9 mouse cellular contexts compared by ENCODE assay signal in the genomic region with DNA sequence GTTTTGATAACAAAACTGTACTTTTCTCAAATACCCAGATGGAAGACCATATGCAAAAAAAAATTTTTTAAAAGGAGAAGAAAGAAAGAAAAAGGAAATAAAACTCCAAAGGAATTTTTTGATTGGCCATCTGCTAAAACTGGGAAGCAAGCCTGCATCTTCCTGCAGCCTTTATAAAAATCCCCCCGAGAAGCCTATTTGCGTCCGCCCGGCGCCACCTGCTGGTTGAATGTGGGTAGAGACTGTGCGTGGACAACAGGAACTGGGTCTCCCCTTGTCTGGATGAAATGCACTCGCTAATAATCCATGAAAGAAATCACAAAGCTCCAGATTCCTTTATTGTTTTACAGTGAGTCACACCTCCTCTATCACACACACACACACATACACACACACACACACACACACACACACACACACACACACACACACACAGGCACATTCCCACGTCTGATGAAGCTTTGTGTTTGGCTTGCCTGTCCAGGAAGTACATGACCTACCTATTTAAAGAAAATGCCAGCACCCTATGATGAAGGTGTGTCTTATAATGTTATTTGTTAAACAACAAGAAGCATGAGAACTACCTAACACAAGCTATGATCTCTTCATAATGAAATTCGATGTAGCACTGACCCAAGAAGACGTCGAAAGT. TPM values are rescaled to one million over a fixed set of nuclear protein-coding genes. Genes with fewer than 3 reads are reported as not detected.
DNase-seq lines count a peak whose midpoint lies in the region; TF ChIP-seq lines count a peak whose summit lies in the region.
"Had no signal": no experiment of that assay in that cellular context is flagged by ENCODE, and none has a peak within 500 bp of the region (broad histone marks: within the 10 kb centered on the region; RNA-seq: fewer than 3 reads in every experiment).

No protein-coding gene starts in this region.

- TF ChIP-seq CTCF in cortical plate, adult 2 months (IDR thresholded peaks at IDR 0.05; ENCODE audit: extremely low read depth, insufficient read depth, low read length), result peak; percentile 76

- TF ChIP-seq POLR2A in cortical plate, adult 2 months (IDR thresholded peaks at IDR 0.05; ENCODE audit: extremely low read depth, insufficient read depth, low read length), result no peak

- peak; percentile 63 for DNase-seq in A20 (ENCODE audit: low read depth, low spot score)
- DNase-seq in ZHBTc4 (ENCODE audit: low read depth, low spot score), result peak; percentile 81
- peak; percentile 79 to 83 for DNase-seq in gastrocnemius, postnatal 4 days (ENCODE audit: low spot score in 2 of 2)
- DNase-seq in kidney, postnatal 36 days, result peak; percentile 63 to 91
- peak; percentile 51 for DNase-seq in lung, adult 18-20 months
- peak; percentile 52 for DNase-seq in retina, adult 2 months (ENCODE audit: low read depth, low spot score)
- DNase-seq in thymus, postnatal 36 days, result peak; percentile 59 to 70

- no peak overlapping the region for H3K27ac ChIP-seq in cortical plate, adult 2 months (ENCODE audit: insufficient read depth, low read length)
- H3K27ac ChIP-seq: heart, embryonic 13.5 days had no signal

- peaks cover 2% of the 10 kb centered on the region for H3K4me1 ChIP-seq in cortical plate, adult 2 months (ENCODE audit: control insufficient read depth, insufficient read depth, low read length)

- H3K4me3 ChIP-seq in cortical plate, adult 2 months (ENCODE audit: insufficient read depth, low read length), result no peak overlapping the region
- H3K4me3 ChIP-seq: heart, embryonic 13.5 days had no signal

RNA-seq across cellular contexts. Expression of a gene that starts 49.1 kb away (rescaled TPM):
- polyA plus RNA-seq in cortical plate, adult 2 months (2012; rRNA removed), result 36.1 and 36.2 TPM in 2 replicates
- 1 to 10 TPM; 3.4 to 5.8 TPM for total RNA-seq in gastrocnemius, postnatal 4 days (2021)
